Mouse (Mus musculus): ENCODE measurements around the gene 4930503B20Rik. TPM values are rescaled to one million over a fixed set of nuclear protein-coding genes. Genes with fewer than 3 reads are reported as not detected.

The 4930503B20Rik gene
- not detected for polyA plus RNA-seq (2017; shearing (Covaris generic))

GRCm38 (mm10) chr3:146651217-146651616 lies at the start of gene 4930503B20Rik:
Gene 4930503B20Rik (minus strand): TSS chr3:146651317.

GRCm38 (mm10) chr3:146684811-146685675 lies 33.9 kb upstream of the 4930503B20Rik start, which contains the start of gene Samd13:
Gene Samd13 (minus strand): TSS chr3:146685592.

GRCm38 (mm10) chr3:146615496-146615895 lies 35.6 kb downstream of the 4930503B20Rik start, which contains the start of gene Dnase2b:
Gene Dnase2b (minus strand): TSS chr3:146615596.

Other genes with a start within 250 kb of the 4930503B20Rik start
- gene Ssx2ip, start 246.7 kb downstream of the 4930503B20Rik start, polyA plus RNA-seq (2017; shearing (Covaris generic)): 4.9 TPM
- 2.0 TPM for gene Ctbs, start 201.5 kb downstream of the 4930503B20Rik start, polyA plus RNA-seq (2017; shearing (Covaris generic))
- gene Spata1, start 151.6 kb downstream of the 4930503B20Rik start, polyA plus RNA-seq (2017; shearing (Covaris generic)): 8.6 TPM
- 400 TPM for gene Gng5, start 151.5 kb downstream of the 4930503B20Rik start, polyA plus RNA-seq (2017; shearing (Covaris generic))
- gene Rpf1, start 129.9 kb downstream of the 4930503B20Rik start, polyA plus RNA-seq (2017; shearing (Covaris generic)): 94.1 TPM
- gene Uox, start 80.9 kb downstream of the 4930503B20Rik start, polyA plus RNA-seq (2017; shearing (Covaris generic)): not detected
- not detected for gene Dnase2b, start 35.7 kb downstream of the 4930503B20Rik start, polyA plus RNA-seq (2017; shearing (Covaris generic))
- gene Samd13, start 34.3 kb upstream of the 4930503B20Rik start, polyA plus RNA-seq (2017; shearing (Covaris generic)): not detected
- gene Prkacb, start 161.7 kb upstream of the 4930503B20Rik start, polyA plus RNA-seq (2017; shearing (Covaris generic)): 131 TPM
- 0.17 TPM for gene Ttll7, start 201.1 kb upstream of the 4930503B20Rik start, polyA plus RNA-seq (2017; shearing (Covaris generic))

Measured in effector memory CD4-positive, alpha-beta T cell, adult 7 months (primary cell).